Mouse (Mus musculus) midbrain, embryonic 11.5 days (tissue): ENCODE data around the gene Nif3l1. TPM values are rescaled to one million over a fixed set of nuclear protein-coding genes. Genes with fewer than 3 reads are reported as not detected.
A peak's percentile ranks its signal among the peaks of the same experiment; 100 is the strongest.

ENCODE experiments used
- ATAC-seq: fragments of 200-750 bp; cut with Nextera tagmentation; 2 replicates; pipeline ENCODE4 v1.8.0; 2017; ENCODE audit warnings: moderate TSS enrichment, moderate library complexity; ENCODE audit not compliant: low FRiP score
- DNase-seq: peaks from one replicate; pipeline ENCODE4 v3.0.0; 2015; ENCODE audit warnings: low spot score; ENCODE audit errors: missing footprints
- H3K27ac ChIP-seq: fragments of 300-500 bp; sonication (generic); 2 replicates; pipeline ENCODE4 v1.5.1; 2014; ENCODE audit warnings: low read depth, low read length
- H3K27me3 ChIP-seq: fragments of 300-500 bp; sonication (generic); 2 replicates; pipeline ENCODE4 v1.6.1; 2014; ENCODE audit warnings: mild to moderate bottlenecking, low read length, moderate library complexity, mixed read lengths; ENCODE audit not compliant: control insufficient read depth, insufficient read depth
- H3K36me3 ChIP-seq: fragments of 300-500 bp; sonication (generic); 2 replicates; pipeline ENCODE4 v1.6.1; 2014; ENCODE audit warnings: mild to moderate bottlenecking, low read length, moderate library complexity, mixed read lengths; ENCODE audit not compliant: control insufficient read depth, insufficient read depth
- H3K4me1 ChIP-seq: fragments of 300-500 bp; sonication (generic); 2 replicates; pipeline ENCODE4 v1.6.1; 2014; ENCODE audit warnings: low read length; ENCODE audit not compliant: control insufficient read depth, insufficient read depth
- H3K4me2 ChIP-seq: fragments of 300-500 bp; sonication (generic); 2 replicates; pipeline ENCODE4 v1.6.1; 2014; ENCODE audit warnings: mild to moderate bottlenecking, moderate library complexity
- H3K4me3 ChIP-seq: fragments of 300-500 bp; sonication (generic); 2 replicates; pipeline ENCODE4 v1.5.1; 2014; ENCODE audit warnings: low read depth, low read length
- H3K9ac ChIP-seq: fragments of 300-500 bp; sonication (generic); 2 replicates; pipeline ENCODE4 v1.6.1; 2014; ENCODE audit warnings: low read length
- H3K9me3 ChIP-seq: fragments of 300-500 bp; sonication (generic); 2 replicates; pipeline ENCODE4 v1.6.1; 2016; ENCODE audit warnings: low read length; ENCODE audit not compliant: control insufficient read depth
- WGBS: fragments of 180-500 bp; shearing (Covaris S2); extraction: QIAGEN DNeasy Blood & Tissue Kit; methylation state at CpG from one replicate; pipeline ENCODE4 v1.1.7; 2014; 5-methylcytosine and 5-hydroxymethylcytosine counted together
- polyA plus RNA-seq: library from polyadenylated mRNA; unstranded; fragments of >200 nt; fragmentation: Nextera tagmentation; extraction: Ambion mirVana; gene quantifications from 2 replicates; pipeline ENCODE4 v1.2.1, GENCODE M21; 2014

Gene Nif3l1
- polyA plus RNA-seq, 1 experiment from 2014 or later: 67.2 TPM

GRCm38 (mm10) chr1:58410198-58410588 lies 34.8 kb upstream of the Nif3l1 start:
- peak; percentile 79 for DNase-seq
- no peak for ATAC-seq
- H3K4me1 ChIP-seq: no peaks in the 10 kb centered on the region
- no peaks in the 10 kb centered on the region for H3K27me3 ChIP-seq
- peaks cover 35% of the 10 kb centered on the region for H3K36me3 ChIP-seq
- no peak overlapping the region for H3K9ac ChIP-seq
- H3K4me2 ChIP-seq: no peak overlapping the region
- H3K4me3 ChIP-seq: no peak overlapping the region
- H3K9me3 ChIP-seq: no peaks in the 10 kb centered on the region
- no peak overlapping the region for H3K27ac ChIP-seq
- WGBS: 86% methylated on average over 3 of the region's 3 CpGs

GRCm38 (mm10) chr1:58410776-58411175 lies 34.2 kb upstream of the Nif3l1 start:
- peak; percentile 84 for DNase-seq
- no peak overlapping the region for H3K9ac ChIP-seq
- peaks cover 36% of the 10 kb centered on the region for H3K36me3 ChIP-seq
- H3K4me3 ChIP-seq: no peak overlapping the region
- H3K9me3 ChIP-seq: no peaks in the 10 kb centered on the region
- no peak overlapping the region for H3K27ac ChIP-seq
- no peak overlapping the region for H3K4me2 ChIP-seq
- no peak for ATAC-seq
- WGBS: 94% methylated on average over 7 of the region's 7 CpGs
- H3K4me1 ChIP-seq: no peaks in the 10 kb centered on the region
- H3K27me3 ChIP-seq: no peaks in the 10 kb centered on the region

GRCm38 (mm10) chr1:58415442-58415841 lies 29.5 kb upstream of the Nif3l1 start:
- peaks cover 63% of the 10 kb centered on the region for H3K36me3 ChIP-seq
- no peaks in the 10 kb centered on the region for H3K9me3 ChIP-seq
- H3K4me3 ChIP-seq: no peak overlapping the region
- WGBS: 37% methylated on average over 1 of the region's 1 CpGs
- no peak overlapping the region for H3K4me2 ChIP-seq
- ATAC-seq: no peak
- H3K27me3 ChIP-seq: no peaks in the 10 kb centered on the region
- H3K27ac ChIP-seq: no peak overlapping the region
- H3K4me1 ChIP-seq: no peaks in the 10 kb centered on the region
- no peak overlapping the region for H3K9ac ChIP-seq
- peak; percentile 88 for DNase-seq

GRCm38 (mm10) chr1:58416048-58416447 lies 28.9 kb upstream of the Nif3l1 start:
- Histone ChIP-seq H3K9ac (no peak overlapping the region), H3K36me3 (peaks cover 61% of the 10 kb centered on the region), H3K27ac (no peak overlapping the region), H3K9me3 (no peaks in the 10 kb centered on the region), H3K4me3 (no peak overlapping the region), H3K27me3 (no peaks in the 10 kb centered on the region), H3K4me1 (peaks cover 2% of the 10 kb centered on the region; the same call in 1 of the 2 replicates), H3K4me2 (no peak overlapping the region)
- ATAC-seq (no peak), DNase-seq (peak; percentile 39)
- WGBS: 90% methylated on average over 2 of the region's 2 CpGs

DNA sequence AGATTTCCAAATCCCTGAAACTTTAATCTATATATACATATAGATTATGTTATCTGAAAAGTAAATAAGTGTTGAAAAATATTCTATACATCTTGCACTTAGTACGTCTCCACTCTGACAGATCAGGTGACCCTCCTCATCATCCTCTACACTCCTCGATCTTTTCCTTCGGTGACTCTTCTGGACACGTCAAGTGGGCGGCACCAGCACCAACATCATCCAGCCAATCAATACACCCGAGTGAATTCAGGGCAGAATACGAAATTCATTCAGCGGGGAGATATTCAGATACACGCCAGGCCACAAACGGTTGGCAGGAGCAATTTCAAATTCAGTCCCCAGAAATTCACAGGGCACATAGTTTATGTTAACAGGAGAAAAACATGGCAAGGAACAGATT lies 24.9 kb upstream of the Nif3l1 start:
- Histone ChIP-seq H3K27ac (no peak overlapping the region), H3K9ac (no peak overlapping the region), H3K27me3 (no peaks in the 10 kb centered on the region), H3K4me2 (no peak overlapping the region), H3K36me3 (peaks cover 39% of the 10 kb centered on the region), H3K9me3 (no peaks in the 10 kb centered on the region), H3K4me3 (no peak overlapping the region), H3K4me1 (peaks cover 14% of the 10 kb centered on the region)
- no peak for ATAC-seq
- WGBS: 91% methylated on average over 10 of the region's 10 CpGs
- no peak for DNase-seq

DNA sequence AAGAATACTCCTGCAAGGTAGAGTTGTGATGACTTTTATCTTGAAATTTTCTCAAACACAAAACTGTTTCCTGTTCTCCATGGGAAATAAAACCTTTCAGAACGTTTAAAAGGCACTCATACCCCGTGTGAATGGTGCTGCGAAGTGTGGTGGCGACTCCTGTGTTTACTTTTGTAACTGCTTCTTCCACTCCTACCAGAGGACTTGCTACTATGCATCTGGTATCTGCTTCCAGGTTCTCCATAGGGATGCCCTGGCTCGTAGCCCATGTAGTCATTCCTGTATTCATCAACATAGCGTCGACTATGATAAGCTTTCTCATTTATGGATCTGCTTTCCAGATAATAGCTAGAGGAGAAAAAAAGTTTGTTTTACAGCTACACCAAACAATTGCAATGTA lies 24.0 kb upstream of the Nif3l1 start:
- ATAC-seq (no peak), DNase-seq (no peak)
- Histone ChIP-seq H3K27ac (no peak overlapping the region), H3K4me1 (peaks cover 14% of the 10 kb centered on the region), H3K4me2 (no peak overlapping the region), H3K9ac (no peak overlapping the region), H3K36me3 (peaks cover 37% of the 10 kb centered on the region), H3K4me3 (no peak overlapping the region), H3K9me3 (no peaks in the 10 kb centered on the region), H3K27me3 (no peaks in the 10 kb centered on the region)
- 86% methylated on average over 7 of the region's 7 CpGs for WGBS

- peak; percentile 89 for DNase-seq
- H3K4me3 ChIP-seq: peak overlapping the region; percentile 77
- peaks cover 14% of the 10 kb centered on the region for H3K4me1 ChIP-seq
- no peaks in the 10 kb centered on the region for H3K9me3 ChIP-seq
- no peaks in the 10 kb centered on the region for H3K27me3 ChIP-seq
- H3K36me3 ChIP-seq: peaks cover 25% of the 10 kb centered on the region
- WGBS: 14% methylated on average over 13 of the region's 13 CpGs
- no peak overlapping the region for H3K27ac ChIP-seq
- H3K4me2 ChIP-seq: peak overlapping the region; percentile 77
- peak overlapping the region; percentile 99 for H3K9ac ChIP-seq
- peak; percentile 33; the same call in 1 of the 2 replicates for ATAC-seq
Observed at GRCm38 (mm10) chr1:58422879-58423278, 22.1 kb upstream of the Nif3l1 start.

- WGBS: under 1% methylated on average over 79 of the region's 79 CpGs
- Histone ChIP-seq H3K9me3 (no peaks in the 10 kb centered on the region), H3K9ac (peak within 1 kb of the TSS; percentile 99), H3K4me1 (peaks cover 14% of the 10 kb centered on the region), H3K27ac (peak within 1 kb of the TSS; percentile 96), H3K27me3 (no peaks in the 10 kb centered on the region), H3K4me3 (peak within 1 kb of the TSS; percentile 77), H3K36me3 (peaks cover 18% of the 10 kb centered on the region), H3K4me2 (peak within 1 kb of the TSS; percentile 77)
- ATAC-seq (peak; percentile 97), DNase-seq (peak; percentile 100)
Observed at GRCm38 (mm10) chr1:58423371-58424248, 21.3 kb upstream of the Nif3l1 start, which contains the start of gene Clk1. TSS of gene Clk1 (minus strand) at chr1:58424066.

GRCm38 (mm10) chr1:58424551-58424950 lies 20.4 kb upstream of the Nif3l1 start:
- Histone ChIP-seq H3K4me2 (no peak overlapping the region), H3K4me1 (peaks cover 14% of the 10 kb centered on the region), H3K9ac (no peak overlapping the region), H3K27ac (no peak overlapping the region), H3K36me3 (peaks cover 10% of the 10 kb centered on the region; the same call in 1 of the 2 replicates), H3K9me3 (no peaks in the 10 kb centered on the region), H3K4me3 (no peak overlapping the region), H3K27me3 (no peaks in the 10 kb centered on the region)
- DNase-seq (no peak), ATAC-seq (peak; percentile 3; the same call in 1 of the 2 replicates)
- WGBS: 83% methylated on average over 3 of the region's 3 CpGs
